Mouse (Mus musculus) adipocyte (in vitro differentiated cells): ENCODE data around the gene Gm14443.
"Not testable (repeated sequence)": the region's sequence is repeated elsewhere in the genome, so short reads cannot be mapped to it uniquely, and the experiment has no call there.

ENCODE experiments used
- DNase-seq: peaks from one replicate; pipeline ENCODE4 v3.0.0-alpha.2; 2016; ENCODE audit warnings: low spot score

The Gm14443 gene

GRCm38 (mm10) chr2:175175401-175176180 is at the start of gene Gm14443:
Gm14443 (minus strand) TSS chr2:175175871.
- DNase-seq: peak; percentile 94

DNA sequence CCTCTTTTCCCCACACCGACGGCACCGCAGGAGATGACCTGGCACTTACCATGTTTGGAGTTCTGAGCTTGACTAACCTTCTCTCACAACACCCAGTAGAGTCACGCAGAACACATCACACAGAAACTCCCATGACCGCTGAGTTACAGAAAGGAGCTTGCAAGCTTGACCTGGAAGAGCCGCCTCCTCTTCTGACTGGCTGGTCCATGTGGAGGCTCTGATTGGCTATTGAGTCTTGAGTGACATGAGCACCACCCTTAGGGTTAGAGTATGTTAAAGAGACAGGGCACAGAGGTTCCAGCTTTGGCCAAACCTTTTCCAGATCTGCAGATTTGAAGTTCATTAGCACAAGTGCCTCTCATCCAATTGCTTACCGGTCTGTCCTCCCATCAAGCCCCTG is 31.1 kb upstream of the Gm14443 start, which contains the start of gene Gm14391:
Gene Gm14391 (minus strand): TSS at position 186 of the 400 bp plus-strand sequence.
- DNase-seq: not testable (repeated sequence)

DNA sequence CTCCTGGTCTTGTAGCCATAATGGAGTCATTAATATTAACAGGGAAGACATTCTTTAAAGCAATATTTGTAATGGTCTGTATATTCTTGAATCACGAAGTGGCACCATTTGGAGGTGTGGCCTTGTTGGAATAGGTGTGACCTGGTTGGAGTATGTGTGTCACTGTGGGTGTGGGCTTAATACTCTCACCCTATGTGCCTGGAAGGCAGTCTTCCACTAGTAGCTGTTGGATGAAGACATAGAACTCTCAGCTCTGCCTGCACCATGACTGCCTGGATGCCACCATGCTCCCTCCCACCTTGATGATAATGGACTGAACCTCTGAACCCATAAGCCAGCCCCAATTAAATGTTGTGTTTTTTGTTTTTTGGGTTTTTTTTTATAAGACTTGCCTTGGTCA is 3.3 kb upstream of the Gm14443 start:
- not testable (repeated sequence) for DNase-seq

- peak; percentile 8 for DNase-seq
Observed at GRCm38 (mm10) chr2:175176312-175176711, 641 bp upstream of the Gm14443 start.

DNA sequence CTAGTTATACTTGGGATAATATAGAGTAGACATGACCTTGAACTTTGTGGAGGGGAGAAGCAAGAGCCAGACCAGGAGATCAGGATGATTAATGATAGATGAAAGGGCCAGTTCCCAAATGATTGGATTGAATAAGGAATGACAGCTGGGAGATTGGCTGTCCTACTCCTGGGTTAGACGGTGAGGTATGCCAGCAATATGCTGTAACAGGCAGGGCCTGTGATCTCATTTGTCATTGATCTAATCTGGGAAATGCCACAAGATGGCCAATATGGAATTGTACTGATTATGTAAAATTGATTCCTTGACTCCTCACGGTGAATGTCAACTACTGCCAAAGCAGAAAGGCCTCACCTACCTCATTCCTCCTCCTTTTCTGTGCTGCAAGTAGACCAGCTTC is 1.6 kb downstream of the Gm14443 start:
- peak; percentile 2 for DNase-seq

GRCm38 (mm10) chr2:175172906-175173595 is 2.6 kb downstream of the Gm14443 start:
- DNase-seq: peak; percentile 2

DNA sequence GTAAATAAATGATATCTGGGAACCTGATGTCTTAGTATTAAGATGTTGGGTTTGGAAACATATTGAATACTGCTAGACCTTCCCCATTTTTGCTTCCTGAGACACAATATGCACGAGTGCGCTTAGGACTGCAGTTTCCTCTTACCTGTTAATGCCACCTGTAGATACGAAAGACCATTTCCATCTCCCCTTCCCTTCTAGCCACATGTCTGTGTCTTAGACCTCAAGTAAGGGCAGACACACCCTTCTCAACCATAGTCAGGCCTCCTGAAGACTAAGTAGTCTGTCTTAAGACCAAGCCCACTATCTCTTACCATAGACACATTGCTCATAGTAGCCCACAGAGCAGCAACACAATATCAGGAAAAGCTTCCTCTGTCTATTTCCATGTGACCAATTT is 3.5 kb downstream of the Gm14443 start:
- DNase-seq: peak; percentile 5

DNA sequence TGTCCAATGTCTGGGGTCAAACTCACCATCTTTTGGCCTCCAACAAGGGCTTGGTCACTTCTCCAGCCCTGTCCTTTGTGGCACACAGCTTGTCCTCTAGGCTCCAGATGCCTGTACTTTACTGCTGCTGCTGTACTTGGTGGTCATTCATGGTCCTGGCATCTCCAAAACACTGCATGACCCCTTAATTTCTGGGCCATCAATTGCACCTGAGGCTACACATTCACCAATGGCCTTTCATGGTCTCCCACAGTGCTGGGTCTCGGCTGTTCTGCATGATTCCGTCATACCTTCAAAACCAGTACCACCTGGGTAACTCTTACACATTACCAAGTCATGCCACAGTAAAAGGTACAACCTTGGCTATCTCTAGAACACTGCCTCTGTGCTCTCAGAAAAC is 8.8 kb downstream of the Gm14443 start:
- peak; percentile 2 for DNase-seq

DNA sequence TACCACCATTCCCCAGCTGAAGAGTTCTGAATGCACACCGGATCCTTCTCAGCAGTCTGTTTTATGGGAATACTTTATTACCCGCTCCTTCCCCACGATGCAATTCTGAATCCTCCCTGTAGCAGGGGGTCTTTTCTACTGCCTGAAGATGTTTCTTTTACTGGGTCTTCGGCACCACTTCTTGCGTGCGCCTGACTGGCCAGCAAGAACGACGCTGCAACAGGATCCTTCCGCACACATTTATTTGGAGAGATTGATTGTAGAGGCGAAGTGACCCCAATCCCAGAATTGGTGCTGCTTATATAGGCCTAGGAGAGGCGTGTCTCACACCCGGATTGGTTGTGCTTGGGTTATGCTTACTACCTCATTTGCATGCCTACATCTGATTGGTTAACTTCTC is 10.6 kb downstream of the Gm14443 start:
- peak; percentile 2 for DNase-seq

- not testable (repeated sequence) for DNase-seq
Observed at GRCm38 (mm10) chr2:175161438-175161837, 14.2 kb downstream of the Gm14443 start.

DNA sequence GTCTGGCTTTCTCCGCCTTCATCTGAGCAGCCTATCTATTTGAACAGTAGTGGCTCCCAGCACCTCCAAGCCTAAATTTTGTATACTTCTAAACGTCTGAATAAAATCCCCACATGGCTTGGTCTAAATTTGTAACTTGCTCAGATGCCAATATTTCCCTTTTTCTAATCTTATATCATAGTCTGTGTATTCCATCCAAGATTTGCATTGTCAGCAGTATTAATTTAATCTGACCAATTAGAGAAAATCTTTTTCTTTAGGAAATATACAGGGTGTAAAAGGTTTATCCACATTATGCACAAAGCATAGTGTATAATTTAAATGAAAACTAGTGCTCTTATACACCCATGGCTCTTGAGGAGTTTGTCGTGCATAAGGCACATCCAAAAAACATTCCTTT is 17.0 kb downstream of the Gm14443 start:
- DNase-seq: no peak

GRCm38 (mm10) chr2:175156696-175157095 is 19.0 kb downstream of the Gm14443 start:
- DNase-seq: no peak

- not testable (repeated sequence) for DNase-seq
Observed at GRCm38 (mm10) chr2:175141993-175142295, 33.7 kb downstream of the Gm14443 start, which contains the start of gene Gm14399. Gm14399 (minus strand) TSS chr2:175142012.

- not testable (repeated sequence) for DNase-seq
Observed at GRCm38 (mm10) chr2:175141118-175141992, 34.3 kb downstream of the Gm14443 start.

GRCm38 (mm10) chr2:175140624-175141023 is 35.0 kb downstream of the Gm14443 start:
- DNase-seq: not testable (repeated sequence)
